Mouse (Mus musculus) hindbrain, embryonic 14.5 days (tissue): Measurements from ENCODE around the gene Flrt1. TPM values are rescaled to one million over a fixed set of nuclear protein-coding genes. Genes with fewer than 3 reads are reported as not detected.
A peak's percentile ranks its signal among the peaks of the same experiment; 100 is the strongest.

ENCODE experiments used
- ATAC-seq: fragments of 200-750 bp; cut with Nextera tagmentation; 2 replicates; pipeline ENCODE4 v1.8.0; 2017; ENCODE audit warnings: moderate number of reproducible peaks, mild to moderate bottlenecking, moderate TSS enrichment, moderate library complexity; ENCODE audit not compliant: low FRiP score
- DNase-seq: peaks from one replicate; pipeline ENCODE4 v3.0.0-alpha.2; 2015; ENCODE audit warnings: low spot score
- H3K27ac ChIP-seq: fragments of 300-500 bp; sonication (generic); 2 replicates; pipeline ENCODE4 v1.5.1; 2014; ENCODE audit warnings: mild to moderate bottlenecking, moderate library complexity
- H3K27me3 ChIP-seq: fragments of 300-500 bp; sonication (generic); 2 replicates; pipeline ENCODE4 v1.6.1; 2014; ENCODE audit warnings: mild to moderate bottlenecking, low read length, mixed read lengths; ENCODE audit not compliant: control insufficient read depth, insufficient read depth
- H3K36me3 ChIP-seq: fragments of 300-500 bp; sonication (generic); replicated peaks from 2 replicates; pipeline ENCODE4 v1.6.1; 2014; ENCODE audit not compliant: control insufficient read depth, insufficient read depth
- H3K4me1 ChIP-seq: fragments of 300-500 bp; sonication (generic); replicated peaks from 2 replicates; pipeline ENCODE4 v1.6.1; 2014; ENCODE audit warnings: antibody characterized with exemption, low read length, mixed read lengths; ENCODE audit not compliant: control insufficient read depth, insufficient read depth
- H3K4me2 ChIP-seq: fragments of 300-500 bp; sonication (generic); replicated peaks from 2 replicates; pipeline ENCODE4 v1.6.1; 2014; ENCODE audit warnings: mild to moderate bottlenecking, moderate library complexity
- H3K4me3 ChIP-seq: fragments of 300-500 bp; sonication (generic); replicated peaks from 2 replicates; pipeline ENCODE4 v1.5.1; 2014; ENCODE audit warnings: mild to moderate bottlenecking, low read length
- H3K9ac ChIP-seq: fragments of 300-500 bp; sonication (generic); 2 replicates; pipeline ENCODE4 v1.6.1; 2014
- H3K9me3 ChIP-seq: fragments of 300-500 bp; sonication (generic); 2 replicates; pipeline ENCODE4 v1.6.1; 2016; ENCODE audit warnings: low read length; ENCODE audit not compliant: control insufficient read depth
- WGBS: fragments of 180-500 bp; shearing (Covaris S2); extraction: QIAGEN DNeasy Blood & Tissue Kit; methylation state at CpG from one replicate; pipeline ENCODE4 v1.1.7; 2014; 5-methylcytosine and 5-hydroxymethylcytosine counted together
- polyA plus RNA-seq: library from polyadenylated mRNA; unstranded; fragments of >200 nt; fragmentation: Nextera tagmentation; extraction: Ambion mirVana; gene quantifications from 2 replicates; pipeline ENCODE4 v1.2.1, GENCODE M21; 2014

The Flrt1 gene
- polyA plus RNA-seq, 1 experiment from 2014 or later: 8.7 TPM

- Histone ChIP-seq H3K9ac (no peak overlapping the region), H3K27ac (no peak overlapping the region), H3K4me1 (peaks cover 14% of the 10 kb centered on the region), H3K4me2 (no peak overlapping the region), H3K36me3 (no peaks in the 10 kb centered on the region), H3K9me3 (no peaks in the 10 kb centered on the region), H3K27me3 (no peaks in the 10 kb centered on the region), H3K4me3 (no peak overlapping the region)
- ATAC-seq: peak; percentile 21; the same call in 1 of the 2 replicates
- WGBS: 51% methylated on average over 4 of the region's 4 CpGs
- DNase-seq: no peak
Measured at GRCm38 (mm10) chr19:7122277-7122676, 16.7 kb upstream of the Flrt1 start.

DNA sequence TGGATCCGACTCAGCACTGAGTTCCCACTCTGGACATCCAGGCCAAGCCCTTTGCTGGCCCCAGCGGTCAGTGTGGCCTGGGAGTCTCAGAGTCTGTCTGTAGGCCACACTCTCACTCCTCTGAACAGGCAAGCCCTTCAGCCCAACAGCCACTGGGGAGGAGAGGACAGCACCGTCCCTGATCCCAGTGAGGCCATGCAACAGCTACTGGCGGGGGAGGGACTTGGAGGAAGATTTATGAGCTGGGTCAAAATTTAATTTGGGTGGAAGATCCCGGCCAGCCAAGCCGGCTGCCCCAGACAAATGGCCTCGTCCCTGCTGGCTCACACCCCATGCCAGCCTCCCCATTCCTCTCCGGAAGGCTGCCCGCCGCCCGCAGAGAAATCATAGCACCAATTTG, 15.7 kb upstream of the Flrt1 start:
- Histone ChIP-seq H3K9me3 (no peaks in the 10 kb centered on the region), H3K4me2 (no peak overlapping the region), H3K4me3 (no peak overlapping the region), H3K27ac (no peak overlapping the region), H3K4me1 (peaks cover 21% of the 10 kb centered on the region), H3K9ac (no peak overlapping the region), H3K27me3 (no peaks in the 10 kb centered on the region), H3K36me3 (no peaks in the 10 kb centered on the region)
- 51% methylated on average over 11 of the region's 11 CpGs for WGBS
- ATAC-seq (no peak), DNase-seq (no peak)

GRCm38 (mm10) chr19:7117653-7118307, 12.3 kb upstream of the Flrt1 start:
- no peaks in the 10 kb centered on the region for H3K9me3 ChIP-seq
- WGBS: 80% methylated on average over 8 of the region's 8 CpGs
- no peak for DNase-seq
- peaks cover 37% of the 10 kb centered on the region for H3K4me1 ChIP-seq
- no peak overlapping the region for H3K9ac ChIP-seq
- H3K27ac ChIP-seq: no peak overlapping the region
- no peaks in the 10 kb centered on the region for H3K27me3 ChIP-seq
- no peak overlapping the region for H3K4me3 ChIP-seq
- no peaks in the 10 kb centered on the region for H3K36me3 ChIP-seq
- H3K4me2 ChIP-seq: no peak overlapping the region
- ATAC-seq: no peak

- Histone ChIP-seq H3K27ac (no peak overlapping the region), H3K27me3 (no peaks in the 10 kb centered on the region), H3K4me1 (peaks cover 34% of the 10 kb centered on the region), H3K4me2 (no peak overlapping the region), H3K9ac (no peak overlapping the region), H3K4me3 (no peak overlapping the region), H3K9me3 (no peaks in the 10 kb centered on the region), H3K36me3 (no peaks in the 10 kb centered on the region)
- ATAC-seq (no peak), DNase-seq (no peak)
- WGBS: 74% methylated on average over 4 of the region's 4 CpGs
Measured at GRCm38 (mm10) chr19:7117141-7117540, 11.6 kb upstream of the Flrt1 start.

- Histone ChIP-seq H3K9me3 (no peaks in the 10 kb centered on the region), H3K4me2 (no peak overlapping the region), H3K27me3 (no peaks in the 10 kb centered on the region), H3K9ac (no peak overlapping the region), H3K27ac (no peak overlapping the region), H3K4me3 (no peak overlapping the region), H3K4me1 (peaks cover 37% of the 10 kb centered on the region; the same call in 1 of the 2 replicates), H3K36me3 (no peaks in the 10 kb centered on the region)
- 68% methylated on average over 4 of the region's 4 CpGs for WGBS
- ATAC-seq (no peak), DNase-seq (no peak)
Measured at GRCm38 (mm10) chr19:7116038-7116731, 10.7 kb upstream of the Flrt1 start.

GRCm38 (mm10) chr19:7113574-7113973, 8.0 kb upstream of the Flrt1 start:
- no peak overlapping the region for H3K4me2 ChIP-seq
- ATAC-seq (no peak), DNase-seq (no peak)
- H3K9ac ChIP-seq: peak overlapping the region; percentile 14; the same call in 1 of the 2 replicates
- WGBS: 21% methylated on average over 14 of the region's 14 CpGs
- H3K27ac ChIP-seq: peak overlapping the region; percentile 7; the same call in 1 of the 2 replicates
- no peaks in the 10 kb centered on the region for H3K9me3 ChIP-seq
- H3K36me3 ChIP-seq: no peaks in the 10 kb centered on the region
- no peaks in the 10 kb centered on the region for H3K27me3 ChIP-seq
- H3K4me1 ChIP-seq: peaks cover 54% of the 10 kb centered on the region
- H3K4me3 ChIP-seq: no peak overlapping the region

GRCm38 (mm10) chr19:7112628-7113027, 7.1 kb upstream of the Flrt1 start:
- no peaks in the 10 kb centered on the region for H3K27me3 ChIP-seq
- ATAC-seq: no peak
- H3K36me3 ChIP-seq: no peaks in the 10 kb centered on the region
- peaks cover 54% of the 10 kb centered on the region for H3K4me1 ChIP-seq
- H3K9me3 ChIP-seq: no peaks in the 10 kb centered on the region
- no peak overlapping the region for H3K27ac ChIP-seq
- no peak for DNase-seq
- H3K4me2 ChIP-seq: no peak overlapping the region
- WGBS: 30% methylated on average over 3 of the region's 3 CpGs
- no peak overlapping the region for H3K4me3 ChIP-seq
- no peak overlapping the region for H3K9ac ChIP-seq

DNA sequence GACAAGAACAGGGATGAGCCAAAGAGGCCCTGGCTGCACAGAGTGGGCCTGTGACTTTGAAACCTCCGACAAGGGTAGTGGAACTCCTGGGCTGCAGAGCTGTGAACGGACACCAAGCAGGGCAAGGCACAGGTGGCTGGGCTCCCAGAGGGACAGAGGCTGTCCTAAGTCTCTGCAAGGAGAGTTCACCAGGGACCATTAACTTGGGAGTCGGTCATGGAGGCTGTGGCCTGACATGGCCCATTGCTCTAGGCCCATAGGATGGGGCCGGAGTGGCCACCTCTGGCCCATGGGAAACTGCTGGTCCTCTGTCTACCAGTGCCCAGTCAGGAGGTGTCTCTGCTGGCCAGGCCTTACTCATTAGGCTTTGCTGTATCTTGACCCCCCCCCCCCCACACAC, 6.2 kb upstream of the Flrt1 start:
- H3K27me3 ChIP-seq: no peaks in the 10 kb centered on the region
- peaks cover 50% of the 10 kb centered on the region for H3K4me1 ChIP-seq

DNA sequence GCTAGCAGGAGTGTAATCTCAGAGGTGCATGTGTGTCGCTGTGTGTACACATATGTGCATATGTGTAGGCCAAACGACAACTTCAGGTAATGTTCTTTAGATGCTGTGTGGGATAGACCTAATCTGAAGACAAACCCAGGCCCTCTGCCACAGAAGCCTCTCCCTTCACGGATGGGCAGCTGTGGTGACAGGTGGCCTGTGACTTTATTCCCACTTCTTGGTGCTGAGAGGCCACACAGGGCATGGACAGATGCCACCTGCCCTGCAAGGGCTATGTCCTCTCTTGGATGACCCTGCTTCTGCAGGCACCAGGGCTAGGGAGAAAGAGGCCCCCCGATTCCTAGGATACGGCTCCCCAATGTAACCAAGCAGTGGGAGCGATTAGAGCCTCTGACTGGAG, 5.8 kb upstream of the Flrt1 start:
- no peak overlapping the region for H3K9ac ChIP-seq
- DNase-seq: no peak
- H3K4me1 ChIP-seq: peaks cover 47% of the 10 kb centered on the region
- no peak overlapping the region for H3K4me2 ChIP-seq
- no peak overlapping the region for H3K27ac ChIP-seq
- no peaks in the 10 kb centered on the region for H3K9me3 ChIP-seq
- H3K27me3 ChIP-seq: no peaks in the 10 kb centered on the region
- H3K36me3 ChIP-seq: no peaks in the 10 kb centered on the region
- no peak overlapping the region for H3K4me3 ChIP-seq
- ATAC-seq: no peak
- 77% methylated on average over 6 of the region's 6 CpGs for WGBS

More for the DNA sequence above, 6.2 kb upstream of the Flrt1 start:
- Histone ChIP-seq H3K36me3 (no peaks in the 10 kb centered on the region), H3K9me3 (no peaks in the 10 kb centered on the region), H3K4me2 (no peak overlapping the region), H3K27ac (no peak overlapping the region), H3K4me3 (no peak overlapping the region), H3K9ac (no peak overlapping the region)
- DNase-seq: no peak
- WGBS: 84% methylated on average over 4 of the region's 4 CpGs
- no peak for ATAC-seq
